Mouse (Mus musculus): Measurements from ENCODE around the gene Gm5128. TPM values are rescaled to one million over a fixed set of nuclear protein-coding genes. Genes with fewer than 3 reads are reported as not detected.
"Not testable (repeated sequence)": the region's sequence is repeated elsewhere in the genome, so short reads cannot be mapped to it uniquely, and the experiment has no call there.

The Gm5128 gene
- not detected in 2 replicates for polyA plus RNA-seq (2016; fragmentation: Nextera tagmentation; extraction: Ambion mirVana)

DNA sequence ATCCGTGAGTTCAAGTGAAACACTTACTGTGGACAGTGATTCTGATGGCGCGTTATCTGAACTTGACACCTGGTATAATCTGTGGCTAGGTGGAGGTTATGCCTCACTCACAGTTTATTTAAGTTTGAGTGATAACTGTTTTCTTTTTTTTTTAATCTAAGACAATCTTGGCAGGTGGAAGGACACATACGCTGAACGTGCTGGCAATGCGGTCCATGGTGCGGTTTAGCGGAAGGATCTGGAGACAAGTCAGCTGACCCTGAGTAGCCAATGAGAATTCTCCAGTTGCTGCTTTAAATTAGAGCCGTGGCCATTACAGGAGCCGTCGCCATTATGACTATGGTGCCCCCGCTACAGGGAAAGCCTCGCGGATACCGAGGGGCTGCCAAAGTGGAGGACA, at the start of gene Gm5128:
Gene Gm5128, plus strand, starts transcription at position 301 of the 400 bp plus-strand sequence.
- H3K27me3 ChIP-seq (replicated peaks); H3K4me1 ChIP-seq (replicated peaks); H3K9me3 ChIP-seq (replicated peaks); H3K4me2 ChIP-seq; ATAC-seq (ENCODE audit: insufficient number of reproducible peaks, low FRiP score); H3K4me3 ChIP-seq; H3K27ac ChIP-seq (ENCODE audit: poor library complexity, severe bottlenecking); H3K9ac ChIP-seq; H3K36me3 ChIP-seq: not testable (repeated sequence)
- WGBS = no CpG with 5 or more reads among the region's 15 CpGs

DNA sequence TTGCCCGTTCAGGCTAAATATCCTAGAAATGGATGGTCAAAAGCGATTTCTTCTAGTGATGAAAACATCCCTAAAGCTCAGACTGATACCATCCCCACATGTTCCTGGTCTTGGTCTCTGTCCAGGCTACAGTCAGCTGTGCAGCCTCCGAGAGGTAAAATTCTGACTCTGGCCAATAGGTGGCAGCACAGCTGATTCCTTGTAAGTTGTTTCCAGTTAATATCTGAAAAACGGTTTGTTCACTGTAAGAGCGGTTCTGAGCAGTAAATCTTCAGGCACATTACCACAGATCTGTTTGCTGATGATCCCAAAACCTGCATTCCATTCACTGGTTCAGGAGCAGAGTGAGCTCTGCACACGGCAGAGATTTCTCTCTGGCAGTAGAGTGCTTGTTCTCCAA, 12.4 kb upstream of the Gm5128 start:
- H3K9me3 ChIP-seq (replicated peaks); H3K27me3 ChIP-seq (replicated peaks); H3K36me3 ChIP-seq; H3K27ac ChIP-seq (ENCODE audit: poor library complexity, severe bottlenecking); H3K4me2 ChIP-seq; ATAC-seq (ENCODE audit: insufficient number of reproducible peaks, low FRiP score); H3K9ac ChIP-seq; H3K4me3 ChIP-seq; H3K4me1 ChIP-seq (replicated peaks): not testable (repeated sequence)
- 19% methylated on average over 3 of the region's 6 CpGs for WGBS

DNA sequence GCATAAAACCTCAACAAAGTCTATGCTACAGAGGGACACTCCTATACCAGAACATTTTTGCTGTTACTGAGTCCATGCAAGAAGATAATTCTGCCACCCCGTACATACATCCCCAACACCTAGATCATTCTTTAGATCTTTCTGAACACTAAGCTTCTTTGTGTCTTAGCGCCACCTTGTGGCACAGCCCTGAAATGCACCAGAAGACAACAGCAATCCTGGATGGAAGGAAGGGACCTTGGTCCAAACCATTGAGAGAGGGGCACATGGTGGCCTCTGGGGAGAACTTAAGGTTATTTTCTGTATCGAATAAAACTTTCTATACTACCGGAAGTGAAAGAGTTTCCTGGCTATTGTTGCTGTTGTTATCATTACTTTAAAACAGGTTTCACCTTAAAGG, 11.1 kb upstream of the Gm5128 start:
- H3K4me3 ChIP-seq; H3K36me3 ChIP-seq; H3K9me3 ChIP-seq (replicated peaks); ATAC-seq (ENCODE audit: insufficient number of reproducible peaks, low FRiP score); H3K27me3 ChIP-seq (replicated peaks); H3K9ac ChIP-seq; H3K4me2 ChIP-seq; H3K4me1 ChIP-seq (replicated peaks); H3K27ac ChIP-seq (ENCODE audit: poor library complexity, severe bottlenecking): not testable (repeated sequence)
- no CpG with 5 or more reads among the region's 4 CpGs for WGBS

DNA sequence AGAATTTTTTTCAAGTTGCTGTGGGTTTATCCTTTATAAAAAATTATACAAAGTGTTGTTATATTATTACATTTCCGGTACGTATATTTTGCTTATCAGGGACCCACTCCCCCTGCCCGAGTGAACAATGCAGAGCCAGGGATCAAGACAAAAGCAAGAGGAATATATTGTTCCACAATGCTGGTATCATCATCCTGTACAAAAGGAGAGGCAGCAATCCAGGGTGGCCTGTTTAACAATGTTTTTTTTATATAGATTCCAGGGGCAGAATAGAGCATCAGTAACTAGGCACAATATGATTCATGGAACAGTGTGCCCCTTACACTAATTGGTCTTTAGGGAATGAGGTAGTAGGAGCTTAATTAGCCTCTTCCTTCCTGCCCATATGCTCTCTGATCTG, 30.5 kb downstream of the Gm5128 start:
- not testable (repeated sequence) for H3K4me3 ChIP-seq; H3K27ac ChIP-seq (ENCODE audit: poor library complexity, severe bottlenecking); H3K4me2 ChIP-seq; H3K4me1 ChIP-seq (replicated peaks); H3K36me3 ChIP-seq; ATAC-seq (ENCODE audit: insufficient number of reproducible peaks, low FRiP score); H3K27me3 ChIP-seq (replicated peaks); H3K9me3 ChIP-seq (replicated peaks); H3K9ac ChIP-seq
- no CpG with 5 or more reads among the region's 3 CpGs for WGBS

DNA sequence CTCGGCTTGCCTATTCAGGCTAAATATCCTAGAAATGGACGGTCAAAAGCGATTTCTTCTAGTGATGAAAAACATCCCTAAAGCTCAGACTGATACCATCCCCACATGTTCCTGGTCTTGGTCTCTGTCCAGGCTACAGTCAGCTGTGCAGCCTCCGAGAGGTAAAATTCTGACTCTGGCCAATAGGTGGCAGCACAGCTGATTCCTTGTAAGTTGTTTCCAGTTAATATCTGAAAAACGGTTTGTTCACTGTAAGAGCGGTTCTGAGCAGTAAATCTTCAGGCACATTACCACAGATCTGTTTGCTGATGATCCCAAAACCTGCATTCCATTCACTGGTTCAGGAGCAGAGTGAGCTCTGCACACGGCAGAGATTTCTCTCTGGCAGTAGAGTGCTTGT, 48.1 kb downstream of the Gm5128 start:
- not testable (repeated sequence) for ATAC-seq (ENCODE audit: insufficient number of reproducible peaks, low FRiP score); H3K4me2 ChIP-seq; H3K4me3 ChIP-seq; H3K27me3 ChIP-seq (replicated peaks); H3K9ac ChIP-seq; H3K27ac ChIP-seq (ENCODE audit: poor library complexity, severe bottlenecking); H3K9me3 ChIP-seq (replicated peaks); H3K36me3 ChIP-seq; H3K4me1 ChIP-seq (replicated peaks)
- WGBS = 36% methylated on average over 3 of the region's 7 CpGs

DNA sequence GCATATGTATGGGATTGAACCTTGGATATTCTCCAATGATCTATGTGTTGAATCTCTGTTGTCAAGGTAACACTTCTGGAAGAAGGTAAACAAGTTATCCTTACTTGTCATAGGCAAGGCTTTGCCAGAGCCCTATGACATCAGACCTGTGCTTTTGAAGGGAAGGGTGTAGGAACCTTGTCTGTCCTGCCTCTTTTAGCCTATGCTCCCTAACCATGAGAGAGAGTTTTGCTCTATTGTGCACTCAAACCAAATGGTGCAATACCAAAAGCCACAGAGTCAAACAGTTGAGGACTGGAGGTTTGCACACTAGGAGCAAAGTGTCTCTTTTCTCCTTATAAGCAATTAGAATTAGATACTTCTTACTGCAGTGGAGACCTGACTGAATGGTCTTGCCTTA, 48.7 kb downstream of the Gm5128 start:
- H3K27me3 ChIP-seq (replicated peaks); H3K36me3 ChIP-seq; H3K9me3 ChIP-seq (replicated peaks); H3K9ac ChIP-seq; H3K4me1 ChIP-seq (replicated peaks); H3K27ac ChIP-seq (ENCODE audit: poor library complexity, severe bottlenecking); ATAC-seq (ENCODE audit: insufficient number of reproducible peaks, low FRiP score); H3K4me2 ChIP-seq; H3K4me3 ChIP-seq: not testable (repeated sequence)

DNA sequence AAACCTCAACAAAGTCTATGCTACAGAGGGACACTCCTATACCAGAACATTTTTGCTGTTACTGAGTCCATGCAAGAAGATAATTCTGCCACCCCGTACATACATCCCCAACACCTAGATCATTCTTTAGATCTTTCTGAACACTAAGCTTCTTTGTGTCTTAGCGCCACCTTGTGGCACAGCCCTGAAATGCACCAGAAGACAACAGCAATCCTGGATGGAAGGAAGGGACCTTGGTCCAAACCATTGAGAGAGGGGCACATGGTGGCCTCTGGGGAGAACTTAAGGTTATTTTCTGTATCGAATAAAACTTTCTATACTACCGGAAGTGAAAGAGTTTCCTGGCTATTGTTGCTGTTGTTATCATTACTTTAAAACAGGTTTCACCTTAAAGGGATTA, 49.4 kb downstream of the Gm5128 start:
- H3K4me2 ChIP-seq; H3K27ac ChIP-seq (ENCODE audit: poor library complexity, severe bottlenecking); H3K36me3 ChIP-seq; H3K27me3 ChIP-seq (replicated peaks); H3K9me3 ChIP-seq (replicated peaks); H3K4me3 ChIP-seq; H3K4me1 ChIP-seq (replicated peaks); H3K9ac ChIP-seq; ATAC-seq (ENCODE audit: insufficient number of reproducible peaks, low FRiP score): not testable (repeated sequence)
- WGBS = no CpG with 5 or more reads among the region's 4 CpGs

Other genes starting within 250 kb of the Gm5128 start
- not detected in 2 replicates for gene Gm15023, start 195.7 kb upstream of the Gm5128 start, polyA plus RNA-seq (2016; fragmentation: Nextera tagmentation; extraction: Ambion mirVana)
- gene Tceal6, start 162.6 kb upstream of the Gm5128 start, polyA plus RNA-seq (2016; fragmentation: Nextera tagmentation; extraction: Ambion mirVana) = 1.7 and 2.3 TPM in 2 replicates
- gene Pramel3, start 71.0 kb upstream of the Gm5128 start, polyA plus RNA-seq (2016; fragmentation: Nextera tagmentation; extraction: Ambion mirVana) = not detected in 2 replicates
- gene Gm7903, start 60.6 kb downstream of the Gm5128 start, polyA plus RNA-seq (2016; fragmentation: Nextera tagmentation; extraction: Ambion mirVana) = not detected in 2 replicates
- not detected in 2 replicates for gene AV320801, start 121.3 kb downstream of the Gm5128 start, polyA plus RNA-seq (2016; fragmentation: Nextera tagmentation; extraction: Ambion mirVana)
- 0.29 and 0.40 TPM in 2 replicates for gene Nxf7, start 225.5 kb downstream of the Gm5128 start, polyA plus RNA-seq (2016; fragmentation: Nextera tagmentation; extraction: Ambion mirVana)